Mouse (Mus musculus): Measurements from ENCODE around the gene Stxbp3.

Stxbp3 gene

GRCm38 (mm10) chr3:108795554-108796299 lies 44.6 kb downstream of the Stxbp3 start:
- DNase-seq (ENCODE audit: low spot score): no peak

- DNase-seq (ENCODE audit: low spot score): no peak
These were observed 45.5 kb downstream of the Stxbp3 start for GRCm38 (mm10) chr3:108794780-108795179.

- no peak for DNase-seq (ENCODE audit: low spot score)
These were observed 47.9 kb downstream of the Stxbp3 start for GRCm38 (mm10) chr3:108792420-108792819.

GRCm38 (mm10) chr3:108791054-108791706 lies 49.1 kb downstream of the Stxbp3 start:
- no peak for DNase-seq (ENCODE audit: low spot score)

- DNase-seq (ENCODE audit: low spot score): no peak
These were observed 49.8 kb downstream of the Stxbp3 start for GRCm38 (mm10) chr3:108790499-108790898.

GRCm38 (mm10) chr3:108789299-108789698 lies 51.0 kb downstream of the Stxbp3 start:
- DNase-seq (ENCODE audit: low spot score): no peak

- DNase-seq (ENCODE audit: low spot score): no peak
These were observed 51.9 kb downstream of the Stxbp3 start for GRCm38 (mm10) chr3:108788455-108788794.

GRCm38 (mm10) chr3:108787754-108788454 lies 52.4 kb downstream of the Stxbp3 start:
- no peak for DNase-seq (ENCODE audit: low spot score)

GRCm38 (mm10) chr3:108786520-108786919 lies 53.8 kb downstream of the Stxbp3 start:
- DNase-seq (ENCODE audit: low spot score): no peak

GRCm38 (mm10) chr3:108782364-108782895 lies 57.9 kb downstream of the Stxbp3 start:
- DNase-seq (ENCODE audit: low spot score): no peak

GRCm38 (mm10) chr3:108781884-108782270 lies 58.4 kb downstream of the Stxbp3 start:
- DNase-seq (ENCODE audit: low spot score): no peak

GRCm38 (mm10) chr3:108781238-108781883 lies 59.0 kb downstream of the Stxbp3 start:
- DNase-seq (ENCODE audit: low spot score): no peak

GRCm38 (mm10) chr3:108778761-108779540 lies 61.4 kb downstream of the Stxbp3 start:
- DNase-seq (ENCODE audit: low spot score): no peak

- no peak for DNase-seq (ENCODE audit: low spot score)
These were observed 67.5 kb downstream of the Stxbp3 start for GRCm38 (mm10) chr3:108772811-108773210.

GRCm38 (mm10) chr3:108772211-108772610 lies 68.1 kb downstream of the Stxbp3 start:
- DNase-seq (ENCODE audit: low spot score): no peak

GRCm38 (mm10) chr3:108770725-108771368 lies 69.5 kb downstream of the Stxbp3 start:
- peak; percentile 11 for DNase-seq (ENCODE audit: low spot score)

- DNase-seq (ENCODE audit: low spot score): no peak
These were observed 70.8 kb downstream of the Stxbp3 start for GRCm38 (mm10) chr3:108769547-108769946.

- no peak for DNase-seq (ENCODE audit: low spot score)
These were observed 72.9 kb downstream of the Stxbp3 start for GRCm38 (mm10) chr3:108767416-108767815.

GRCm38 (mm10) chr3:108766943-108767342 lies 73.4 kb downstream of the Stxbp3 start:
- no peak for DNase-seq (ENCODE audit: low spot score)

GRCm38 (mm10) chr3:108765476-108765875 lies 74.8 kb downstream of the Stxbp3 start:
- no peak for DNase-seq (ENCODE audit: low spot score)

- no peak for DNase-seq (ENCODE audit: low spot score)
These were observed 75.3 kb downstream of the Stxbp3 start for GRCm38 (mm10) chr3:108764976-108765375.

Measured in ovary, postnatal 36 days (tissue).